Mouse (Mus musculus): Measurements from ENCODE around the gene Gli2.

Gli2 gene

GRCm38 (mm10) chr1:118941336-118941735 lies 112.1 kb downstream of the Gli2 start:
- peak in 1 of 2 experiments; percentile 13 for DNase-seq (ENCODE audit: low spot score in 2 of 2)

GRCm38 (mm10) chr1:118940269-118940840 lies 113.1 kb downstream of the Gli2 start:
- peak in 1 of 2 experiments; percentile 10 for DNase-seq (ENCODE audit: low spot score in 2 of 2)

GRCm38 (mm10) chr1:118938206-118938605 lies 115.2 kb downstream of the Gli2 start:
- DNase-seq (ENCODE audit: low spot score in 2 of 2) = no peak

DNA sequence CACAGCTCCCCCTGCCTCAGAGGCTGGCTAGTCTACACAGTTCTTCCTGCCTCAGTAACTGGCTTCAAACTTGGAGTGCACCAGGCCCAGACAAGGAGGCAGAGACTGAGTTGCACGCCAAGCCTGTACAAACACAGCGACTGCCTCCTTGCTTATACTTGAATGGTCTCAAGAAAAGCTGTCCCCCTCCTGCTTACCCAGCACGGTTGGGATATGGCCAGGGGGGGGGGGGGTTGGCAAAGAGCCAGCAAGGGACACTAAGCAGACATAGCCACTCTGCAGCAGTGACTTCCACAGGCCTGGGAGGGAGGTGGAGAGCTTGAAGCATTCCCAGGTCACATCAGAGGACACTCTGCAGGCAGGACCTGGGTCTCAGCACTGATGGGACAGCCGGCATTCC lies 117.3 kb downstream of the Gli2 start:
- no peak for DNase-seq (ENCODE audit: low spot score in 2 of 2)

DNA sequence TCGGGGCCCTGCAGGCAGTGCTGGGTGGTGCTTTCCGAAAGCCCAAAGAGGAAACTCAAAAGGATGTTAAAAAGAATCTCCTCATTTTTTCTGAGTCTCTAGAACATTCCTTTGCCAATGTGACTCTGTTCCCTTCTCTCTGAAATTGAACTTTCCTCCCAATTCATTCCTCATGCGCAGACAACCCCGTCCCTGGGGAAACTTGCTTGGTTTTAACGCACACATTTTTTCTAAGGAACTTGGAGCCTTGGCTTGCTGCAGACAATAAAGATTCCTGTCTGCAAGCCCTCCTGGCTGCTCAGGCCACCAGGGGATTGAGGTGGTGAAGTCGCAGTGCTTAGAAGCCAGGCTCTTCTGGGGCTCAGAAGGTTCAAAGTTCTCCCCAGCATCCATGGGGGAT lies 117.9 kb downstream of the Gli2 start:
- no peak for DNase-seq (ENCODE audit: low spot score in 2 of 2)

DNA sequence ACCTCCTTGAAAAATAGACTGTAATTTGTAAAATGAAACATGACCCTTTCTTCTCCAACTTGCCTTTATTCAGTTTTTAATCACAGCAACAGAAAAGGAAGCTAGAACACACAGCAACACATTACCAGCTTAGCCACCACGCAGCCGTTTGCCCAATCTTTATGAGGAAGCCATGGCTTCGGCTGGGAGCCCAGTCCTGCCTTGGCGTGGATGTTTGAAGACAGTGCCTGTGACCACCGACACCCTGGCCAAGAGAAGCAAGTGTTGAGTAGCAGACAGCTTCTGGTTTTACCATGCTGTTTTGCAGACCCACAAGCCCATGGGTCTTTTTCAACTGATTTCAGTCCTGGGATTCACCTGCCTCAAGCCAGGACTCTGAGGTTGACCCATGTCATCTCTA lies 121.3 kb downstream of the Gli2 start:
- DNase-seq (ENCODE audit: low spot score in 2 of 2) = no peak

GRCm38 (mm10) chr1:118927543-118928354 lies 125.7 kb downstream of the Gli2 start:
- DNase-seq (ENCODE audit: low spot score in 2 of 2) = no peak

DNA sequence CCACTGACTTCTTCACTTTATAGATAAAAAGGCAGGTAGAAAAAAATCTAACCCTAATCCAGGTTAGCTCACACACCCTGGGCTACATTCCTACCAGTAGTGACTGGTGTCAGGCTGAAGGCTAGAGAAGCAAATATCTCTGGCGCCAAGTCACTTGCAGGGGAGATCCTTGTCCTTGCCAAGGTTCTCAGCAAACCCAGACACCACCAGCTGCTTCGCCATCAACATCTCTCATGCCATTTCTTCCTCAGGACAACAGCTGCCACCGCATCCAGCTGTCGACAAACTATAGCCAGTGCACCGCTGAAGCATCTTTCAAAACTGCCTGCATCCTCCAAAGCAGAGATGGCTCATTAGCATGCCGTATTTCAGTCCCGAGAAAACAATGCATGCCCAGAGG lies 126.9 kb downstream of the Gli2 start:
- no peak for DNase-seq (ENCODE audit: low spot score in 2 of 2)

DNA sequence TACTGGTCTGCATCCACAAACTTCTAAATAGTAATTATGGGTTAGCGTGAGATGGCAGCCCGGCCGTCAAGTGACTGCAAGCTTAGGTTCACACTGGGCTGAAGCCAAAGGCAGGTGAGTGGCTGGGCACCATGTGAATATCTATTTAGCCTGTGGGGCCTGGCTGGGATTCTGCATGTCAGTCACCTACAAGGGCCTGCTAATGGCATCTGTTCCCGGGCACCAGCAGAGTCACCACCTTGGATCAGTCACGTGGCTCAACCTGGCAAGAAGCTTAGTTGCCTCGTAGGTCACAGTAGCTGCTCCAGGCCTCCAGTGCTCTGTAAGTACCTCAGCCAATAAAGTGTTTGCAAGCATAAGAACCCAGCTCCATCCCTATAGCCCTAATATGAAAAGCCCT lies 131.2 kb downstream of the Gli2 start:
- no peak for DNase-seq (ENCODE audit: low spot score in 2 of 2)

- no peak for DNase-seq (ENCODE audit: low spot score in 2 of 2)
Measured at GRCm38 (mm10) chr1:118917520-118918220, 135.7 kb downstream of the Gli2 start.

- DNase-seq (ENCODE audit: low spot score in 2 of 2) = no peak
Measured at GRCm38 (mm10) chr1:118916477-118917075, 136.8 kb downstream of the Gli2 start.

GRCm38 (mm10) chr1:118913414-118914385 lies 139.7 kb downstream of the Gli2 start:
- DNase-seq (ENCODE audit: low spot score in 2 of 2) = no peak

- no peak for DNase-seq (ENCODE audit: low spot score in 2 of 2)
Measured at GRCm38 (mm10) chr1:118912929-118913328, 140.5 kb downstream of the Gli2 start.

- DNase-seq (ENCODE audit: low spot score in 2 of 2) = no peak
Measured at GRCm38 (mm10) chr1:118911427-118911727, 142.0 kb downstream of the Gli2 start.

- peak in 1 of 2 experiments; percentile 29 for DNase-seq (ENCODE audit: low spot score in 2 of 2)
Measured at GRCm38 (mm10) chr1:118910693-118911426, 142.6 kb downstream of the Gli2 start.

GRCm38 (mm10) chr1:118909051-118909450 lies 144.4 kb downstream of the Gli2 start:
- DNase-seq (ENCODE audit: low spot score in 2 of 2) = peak in 1 of 2 experiments; percentile 57

- peak in 1 of 2 experiments; percentile 19 for DNase-seq (ENCODE audit: low spot score in 2 of 2)
Measured at GRCm38 (mm10) chr1:118907574-118907973, 145.8 kb downstream of the Gli2 start.

DNA sequence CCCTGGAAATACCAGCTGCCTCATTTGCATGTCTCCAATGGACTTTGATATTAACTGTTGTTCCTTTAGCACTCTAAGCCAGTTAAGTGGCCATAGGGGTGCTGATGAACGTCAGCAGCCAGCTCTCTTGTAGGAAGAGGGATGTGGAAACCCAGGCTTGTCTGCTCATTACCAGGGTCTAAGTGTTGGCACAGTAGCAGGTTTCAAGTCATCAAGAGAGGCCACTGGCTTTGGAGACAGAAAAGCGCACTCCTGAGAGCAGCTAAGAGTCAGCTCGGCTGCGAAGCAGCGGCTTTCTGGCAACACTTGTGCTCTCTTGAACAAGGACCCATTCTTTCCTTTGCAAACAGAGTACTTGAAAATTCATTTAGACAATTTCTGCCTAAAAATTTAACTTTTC lies 148.1 kb downstream of the Gli2 start:
- no peak for DNase-seq (ENCODE audit: low spot score in 2 of 2)

DNA sequence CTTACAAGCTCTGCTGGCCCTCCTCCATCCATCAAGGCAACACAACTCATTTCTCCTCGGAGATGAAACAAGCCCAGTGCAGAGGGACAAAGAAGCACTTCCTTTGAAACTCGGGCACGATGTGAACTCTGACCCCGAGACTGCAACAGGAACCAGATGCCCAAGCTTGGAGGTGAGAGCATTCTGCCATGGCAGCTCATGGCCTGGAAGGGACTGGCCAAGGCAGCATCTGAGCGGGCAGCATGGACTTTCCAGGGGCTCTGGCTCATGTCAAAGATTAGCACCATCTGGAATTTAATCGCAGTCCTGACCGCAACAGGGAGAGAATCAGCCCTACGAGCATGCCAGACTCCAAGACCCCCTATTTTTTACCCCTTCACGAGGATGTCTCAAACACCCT lies 148.5 kb downstream of the Gli2 start:
- no peak for DNase-seq (ENCODE audit: low spot score in 2 of 2)

GRCm38 (mm10) chr1:118904431-118904830 lies 149.0 kb downstream of the Gli2 start:
- no peak for DNase-seq (ENCODE audit: low spot score in 2 of 2)

DNA sequence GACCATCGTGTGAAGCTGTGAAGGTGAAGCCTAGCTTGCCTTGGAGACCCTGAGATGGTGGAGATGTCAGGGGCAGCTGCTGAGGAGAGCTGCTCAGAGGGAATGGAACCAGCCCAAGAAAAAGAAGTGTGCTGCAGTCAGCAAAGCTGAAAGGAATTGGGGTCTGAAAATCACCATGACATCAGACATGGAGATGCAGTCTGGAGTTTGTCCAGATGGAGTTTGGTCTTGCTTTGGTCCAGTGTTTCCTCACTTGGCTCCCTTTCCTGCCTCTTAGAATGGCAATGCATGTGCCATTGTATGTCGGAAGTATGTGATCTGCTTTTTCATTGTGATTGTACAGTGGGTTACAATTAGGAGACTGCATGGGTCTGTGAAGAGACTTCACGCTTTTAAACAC lies 149.7 kb downstream of the Gli2 start:
- DNase-seq (ENCODE audit: low spot score in 2 of 2) = no peak

All from frontal cortex, postnatal 36 days (tissue).